Mouse (Mus musculus): ENCODE measurements around the gene Hhat.

The Hhat gene

GRCm38 (mm10) chr1:192770495-192771331 is at the start of gene Hhat:
TSS of gene Hhat (minus strand) at chr1:192771223.
- DNase-seq (ENCODE audit: low spot score): peak; percentile 56

- no peak for DNase-seq (ENCODE audit: low spot score)
Measured at GRCm38 (mm10) chr1:192818334-192818733, 47.3 kb upstream of the Hhat start.

- no peak for DNase-seq (ENCODE audit: low spot score)
Measured at GRCm38 (mm10) chr1:192815789-192816188, 44.8 kb upstream of the Hhat start.

GRCm38 (mm10) chr1:192814700-192815099 is 43.7 kb upstream of the Hhat start:
- no peak for DNase-seq (ENCODE audit: low spot score)

- no peak for DNase-seq (ENCODE audit: low spot score)
Measured at GRCm38 (mm10) chr1:192812758-192813157, 41.7 kb upstream of the Hhat start.

GRCm38 (mm10) chr1:192812290-192812689 is 41.3 kb upstream of the Hhat start:
- no peak for DNase-seq (ENCODE audit: low spot score)

- DNase-seq (ENCODE audit: low spot score): no peak
Measured at GRCm38 (mm10) chr1:192806168-192807157, 35.4 kb upstream of the Hhat start.

- DNase-seq (ENCODE audit: low spot score): no peak
Measured at GRCm38 (mm10) chr1:192800338-192800737, 29.3 kb upstream of the Hhat start.

GRCm38 (mm10) chr1:192799165-192799991 is 28.4 kb upstream of the Hhat start:
- no peak for DNase-seq (ENCODE audit: low spot score)

GRCm38 (mm10) chr1:192798212-192799164 is 27.5 kb upstream of the Hhat start:
- no peak for DNase-seq (ENCODE audit: low spot score)

- DNase-seq (ENCODE audit: low spot score): no peak
Measured at GRCm38 (mm10) chr1:192797011-192797274, 25.9 kb upstream of the Hhat start.

- no peak for DNase-seq (ENCODE audit: low spot score)
Measured at GRCm38 (mm10) chr1:192796201-192797010, 25.4 kb upstream of the Hhat start.

- DNase-seq (ENCODE audit: low spot score): no peak
Measured at GRCm38 (mm10) chr1:192794957-192795745, 24.1 kb upstream of the Hhat start.

GRCm38 (mm10) chr1:192791897-192792361 is 20.9 kb upstream of the Hhat start:
- no peak for DNase-seq (ENCODE audit: low spot score)

- no peak for DNase-seq (ENCODE audit: low spot score)
Measured at GRCm38 (mm10) chr1:192790442-192790841, 19.4 kb upstream of the Hhat start.

- no peak for DNase-seq (ENCODE audit: low spot score)
Measured at GRCm38 (mm10) chr1:192789828-192790227, 18.8 kb upstream of the Hhat start.

GRCm38 (mm10) chr1:192789111-192789522 is 18.1 kb upstream of the Hhat start:
- DNase-seq (ENCODE audit: low spot score): no peak

- DNase-seq (ENCODE audit: low spot score): no peak
Measured at GRCm38 (mm10) chr1:192786194-192786593, 15.2 kb upstream of the Hhat start.
